In the genomic region with DNA sequence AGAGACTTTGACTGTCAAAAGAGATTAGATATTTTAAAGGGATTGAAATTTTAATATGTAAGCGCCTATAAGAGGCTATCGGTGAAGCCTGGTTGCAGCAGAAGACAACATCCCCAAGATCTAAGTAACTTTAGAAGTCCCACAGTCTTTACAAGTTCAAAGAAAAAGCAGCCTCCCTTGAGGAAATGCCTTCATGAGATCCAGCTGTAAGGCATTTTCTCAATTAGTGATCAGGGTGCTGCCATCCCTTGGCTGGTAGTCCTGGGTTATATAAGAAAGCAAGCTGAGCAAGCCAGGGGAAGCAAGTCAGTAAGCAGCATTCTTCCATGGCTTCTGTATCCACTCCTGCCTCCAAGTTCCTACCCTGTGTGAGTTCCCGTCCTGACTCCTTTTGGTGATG, we compare ENCODE assay signal across 8 mouse cellular contexts. TPM values are rescaled to one million over a fixed set of nuclear protein-coding genes. Genes with fewer than 3 reads are reported as not detected.
DNase-seq lines count a peak whose midpoint lies in the region; ATAC-seq and TF ChIP-seq lines count a peak whose summit lies in the region.
"Not testable (repeated sequence)": the region's sequence is repeated elsewhere in the genome, so short reads cannot be mapped to it uniquely, and the experiment has no call there.

A gene (plus strand): TSS at position 301 of the 400 bp plus-strand sequence.

- H3K4me2 ChIP-seq in forebrain, embryonic 14.5 days (ENCODE audit: low read length); hindbrain, embryonic 15.5 days; liver, embryonic 13.5 days; midbrain, embryonic 15.5 days: not testable (repeated sequence)

- not testable (repeated sequence) for DNase-seq in forebrain, embryonic 14.5 days (ENCODE audit: low spot score); heart, embryonic 10.5 days (ENCODE audit: low spot score); layer of hippocampus, postnatal 25 days (ENCODE audit: extremely low spot score in 1 of 2, low spot score in 1 of 2); liver, embryonic 13.5 days; thymus, postnatal 0 days (ENCODE audit: low spot score)

- ATAC-seq in forebrain, embryonic 14.5 days; hindbrain, embryonic 15.5 days (ENCODE audit: low FRiP score, low read depth); liver, embryonic 13.5 days (ENCODE audit: low read depth); midbrain, embryonic 15.5 days (replicated peaks): not testable (repeated sequence)

- not testable (repeated sequence) for H3K9ac ChIP-seq in forebrain, embryonic 14.5 days (ENCODE audit: low read length); hindbrain, embryonic 15.5 days; liver, embryonic 13.5 days; midbrain, embryonic 15.5 days

- H3K4me1 ChIP-seq in bone marrow, adult 2 months (ENCODE audit: control insufficient read depth, insufficient read depth, low read length), result not testable (repeated sequence)
- peaks cover 12% of the 10 kb centered on the region; the same call in 1 of the 2 replicates for H3K4me1 ChIP-seq in forebrain, embryonic 14.5 days (ENCODE audit: control insufficient read depth, insufficient read depth, low read length)
- peaks cover 11% of the 10 kb centered on the region; the same call in 1 of the 2 replicates for H3K4me1 ChIP-seq in heart, embryonic 10.5 days
- peaks cover 14% of the 10 kb centered on the region for H3K4me1 ChIP-seq in hindbrain, embryonic 15.5 days (replicated peaks)
- H3K4me1 ChIP-seq in liver, embryonic 13.5 days (replicated peaks), result peaks cover 18% of the 10 kb centered on the region
- peaks cover 14% of the 10 kb centered on the region for H3K4me1 ChIP-seq in midbrain, embryonic 15.5 days

- H3K9me3 ChIP-seq in forebrain, embryonic 14.5 days (replicated peaks; ENCODE audit: control insufficient read depth, low read length); heart, embryonic 10.5 days; hindbrain, embryonic 15.5 days; liver, embryonic 13.5 days (replicated peaks); midbrain, embryonic 15.5 days: not testable (repeated sequence)

- not testable (repeated sequence) for TF ChIP-seq CTCF in bone marrow, adult 2 months (IDR thresholded peaks at IDR 0.05; ENCODE audit: control insufficient read depth, insufficient read depth, low read length)

- H3K27ac ChIP-seq in bone marrow, adult 2 months (ENCODE audit: control insufficient read depth, insufficient read depth, low read depth, low read length, poor library complexity); forebrain, embryonic 14.5 days (ENCODE audit: low read depth, low read length); heart, embryonic 10.5 days; hindbrain, embryonic 15.5 days (replicated peaks); liver, embryonic 13.5 days; midbrain, embryonic 15.5 days: not testable (repeated sequence)

- 76% methylated on average over 3 of the region's 3 CpGs for WGBS in bone marrow, adult 2 months
- 79% methylated on average over 3 of the region's 3 CpGs for WGBS in forebrain, embryonic 14.5 days
- WGBS in heart, embryonic 10.5 days, result 78% methylated on average over 3 of the region's 3 CpGs
- WGBS in hindbrain, embryonic 15.5 days, result 84% methylated on average over 3 of the region's 3 CpGs
- 64% methylated on average over 3 of the region's 3 CpGs for WGBS in liver, embryonic 13.5 days (ENCODE audit: insufficient replicate concordance)
- WGBS in midbrain, embryonic 15.5 days, result 84% methylated on average over 3 of the region's 3 CpGs

- TF ChIP-seq POLR2A in bone marrow, adult 2 months (IDR thresholded peaks at IDR 0.05; ENCODE audit: borderline replicate concordance, control insufficient read depth, low read depth, low read length), result not testable (repeated sequence)

- not testable (repeated sequence) for H3K27me3 ChIP-seq in forebrain, embryonic 14.5 days (replicated peaks; ENCODE audit: control insufficient read depth, insufficient read depth, low read length); heart, embryonic 10.5 days (ENCODE audit: insufficient read depth, poor library complexity, severe bottlenecking); hindbrain, embryonic 15.5 days; midbrain, embryonic 15.5 days (replicated peaks)
- H3K27me3 ChIP-seq in liver, embryonic 13.5 days, result peaks cover 12% of the 10 kb centered on the region; the same call in 1 of the 2 replicates

- H3K4me3 ChIP-seq in bone marrow, adult 2 months (replicated peaks; ENCODE audit: control insufficient read depth, low read depth, low read length); forebrain, embryonic 14.5 days (ENCODE audit: low read depth, low read length); heart, embryonic 10.5 days; hindbrain, embryonic 15.5 days; liver, embryonic 13.5 days (replicated peaks); midbrain, embryonic 15.5 days: not testable (repeated sequence)

- H3K36me3 ChIP-seq in forebrain, embryonic 14.5 days (ENCODE audit: control insufficient read depth, insufficient read depth, low read length); heart, embryonic 10.5 days; hindbrain, embryonic 15.5 days; liver, embryonic 13.5 days; midbrain, embryonic 15.5 days (replicated peaks): not testable (repeated sequence)

RNA-seq across cellular contexts. Expression of the gene that starts here (rescaled TPM):
- polyA plus RNA-seq in bone marrow, adult 2 months (2011; ENCODE audit: insufficient read depth, insufficient read length, low replicate concordance, missing spikeins), result 14.3 and 28.3 TPM in 2 replicates
- polyA plus RNA-seq in forebrain, embryonic 14.5 days (2014; fragmentation: Nextera tagmentation; extraction: Ambion mirVana), result 57.4 and 60.6 TPM in 2 replicates
- 33.4 and 38.8 TPM in 2 replicates for polyA plus RNA-seq in heart, embryonic 10.5 days (2016; fragmentation: Nextera tagmentation; extraction: Ambion mirVana)
- 43.9 and 48.6 TPM in 2 replicates for polyA plus RNA-seq in hindbrain, embryonic 15.5 days (2015; fragmentation: Nextera tagmentation; extraction: Ambion mirVana)
- total RNA-seq in layer of hippocampus, postnatal 25 days (2021), result 10 to 100 TPM; 50.2 to 60.1 TPM
- 16.4 and 17.0 TPM in 2 replicates for polyA plus RNA-seq in liver, embryonic 13.5 days (2015; fragmentation: Nextera tagmentation; extraction: Ambion mirVana)
- polyA plus RNA-seq in midbrain, embryonic 15.5 days (2015; fragmentation: Nextera tagmentation; extraction: Ambion mirVana), result 51.5 and 53.2 TPM in 2 replicates
- 59.4 and 63.9 TPM in 2 replicates for polyA plus RNA-seq in thymus, postnatal 0 days (2015; fragmentation: Nextera tagmentation; extraction: Ambion mirVana)
